Mouse (Mus musculus) intestine, embryonic 16.5 days (tissue): ENCODE measurements around the gene Copz1. TPM values are rescaled to one million over a fixed set of nuclear protein-coding genes. Genes with fewer than 3 reads are reported as not detected.
"Not testable (repeated sequence)": the region's sequence is repeated elsewhere in the genome, so short reads cannot be mapped to it uniquely, and the experiment has no call there.

Experiments used
- ATAC-seq: fragments of 200-750 bp; cut with Nextera tagmentation; 2 replicates; pipeline ENCODE4 v1.8.0; 2017; ENCODE audit warnings: moderate TSS enrichment, moderate library complexity
- H3K27ac ChIP-seq: fragments of 300-500 bp; sonication (generic); 2 replicates; pipeline ENCODE4 v1.5.1; 2014; ENCODE audit warnings: mild to moderate bottlenecking, low read length
- H3K27me3 ChIP-seq: fragments of 300-500 bp; sonication (generic); replicated peaks from 2 replicates; pipeline ENCODE4 v1.6.1; 2014; ENCODE audit warnings: low read length, control low read depth, mixed read lengths; ENCODE audit not compliant: control insufficient read depth, insufficient read depth
- H3K36me3 ChIP-seq: fragments of 300-500 bp; sonication (generic); 2 replicates; pipeline ENCODE4 v1.6.1; 2014; ENCODE audit warnings: low read length, control low read depth; ENCODE audit not compliant: control insufficient read depth, insufficient read depth
- H3K4me1 ChIP-seq: fragments of 300-500 bp; sonication (generic); 2 replicates; pipeline ENCODE4 v1.6.1; 2014; ENCODE audit warnings: low read length, control low read depth, mixed read lengths; ENCODE audit not compliant: control insufficient read depth, insufficient read depth
- H3K4me2 ChIP-seq: fragments of 300-500 bp; sonication (generic); 2 replicates; pipeline ENCODE4 v1.6.1; 2014; ENCODE audit warnings: low read depth, low read length, control low read depth
- H3K4me3 ChIP-seq: fragments of 300-500 bp; sonication (generic); 2 replicates; pipeline ENCODE4 v1.5.1; 2014; ENCODE audit warnings: mild to moderate bottlenecking, low read length
- H3K9ac ChIP-seq: fragments of 300-500 bp; sonication (generic); 2 replicates; pipeline ENCODE4 v1.6.1; 2014; ENCODE audit warnings: low read depth, low read length
- H3K9me3 ChIP-seq: fragments of 300-500 bp; sonication (generic); 2 replicates; pipeline ENCODE4 v1.6.1; 2016; ENCODE audit warnings: low read length, control low read depth; ENCODE audit not compliant: control insufficient read depth
- WGBS: fragments of 180-500 bp; shearing (Covaris S2); extraction: QIAGEN DNeasy Blood & Tissue Kit; methylation state at CpG from one replicate; pipeline ENCODE4 v1.1.7; 2014; 5-methylcytosine and 5-hydroxymethylcytosine counted together
- polyA plus RNA-seq: library from polyadenylated mRNA; unstranded; fragments of >200 nt; fragmentation: Nextera tagmentation; extraction: Ambion mirVana; gene quantifications from 2 replicates; pipeline ENCODE4 v1.2.1, GENCODE M21; 2015

Gene Copz1
- polyA plus RNA-seq, 1 experiment from 2014 or later, result 297 TPM

GRCm38 (mm10) chr15:103264794-103265193, 7.7 kb upstream of the Copz1 start:
- Histone ChIP-seq H3K9me3 (no peaks in the 10 kb centered on the region), H3K27ac (no peak overlapping the region), H3K36me3 (no peaks in the 10 kb centered on the region), H3K4me3 (no peak overlapping the region), H3K4me2 (no peak overlapping the region), H3K4me1 (no peaks in the 10 kb centered on the region), H3K9ac (no peak overlapping the region), H3K27me3 (no peaks in the 10 kb centered on the region)
- 90% methylated on average over 2 of the region's 2 CpGs for WGBS
- no peak for ATAC-seq

GRCm38 (mm10) chr15:103268903-103269302, 3.6 kb upstream of the Copz1 start:
- Histone ChIP-seq H3K4me1 (peaks cover 2% of the 10 kb centered on the region; the same call in 1 of the 2 replicates), H3K36me3 (no peaks in the 10 kb centered on the region), H3K4me2 (no peak overlapping the region), H3K27me3 (no peaks in the 10 kb centered on the region), H3K27ac (no peak overlapping the region), H3K9me3 (no peaks in the 10 kb centered on the region), H3K9ac (no peak overlapping the region), H3K4me3 (no peak overlapping the region)
- ATAC-seq, result no peak
- 74% methylated on average over 4 of the region's 4 CpGs for WGBS

GRCm38 (mm10) chr15:103275943-103276342, 3.4 kb downstream of the Copz1 start:
- H3K4me2 ChIP-seq, H3K27me3 ChIP-seq, H3K4me3 ChIP-seq, H3K9me3 ChIP-seq, H3K27ac ChIP-seq, H3K9ac ChIP-seq, H3K36me3 ChIP-seq, ATAC-seq: not testable (repeated sequence)
- WGBS, result 79% methylated on average over 3 of the region's 3 CpGs
- H3K4me1 ChIP-seq, result peaks cover 29% of the 10 kb centered on the region

GRCm38 (mm10) chr15:103277949-103278348, 5.4 kb downstream of the Copz1 start:
- no peak for ATAC-seq
- Histone ChIP-seq H3K9me3 (no peaks in the 10 kb centered on the region), H3K4me3 (no peak overlapping the region), H3K27ac (peak overlapping the region; percentile 56; the same call in 1 of the 2 replicates), H3K36me3 (no peaks in the 10 kb centered on the region), H3K4me1 (peaks cover 29% of the 10 kb centered on the region), H3K4me2 (no peak overlapping the region), H3K9ac (0 out of 2 replicates have a peak overlapping the region, but pooled peaks have one; percentile 11), H3K27me3 (no peaks in the 10 kb centered on the region)
- WGBS, result 42% methylated on average over 7 of the region's 7 CpGs

- H3K4me2 ChIP-seq, result no peak overlapping the region
- H3K4me1 ChIP-seq, result peaks cover 22% of the 10 kb centered on the region
- WGBS, result 63% methylated on average over 3 of the region's 3 CpGs
- H3K27me3 ChIP-seq, result no peaks in the 10 kb centered on the region
- no peak for ATAC-seq
- no peaks in the 10 kb centered on the region for H3K9me3 ChIP-seq
- no peak overlapping the region for H3K27ac ChIP-seq
- no peak overlapping the region for H3K4me3 ChIP-seq
- H3K9ac ChIP-seq, result no peak overlapping the region
- no peaks in the 10 kb centered on the region for H3K36me3 ChIP-seq
These were observed 7.2 kb downstream of the Copz1 start for GRCm38 (mm10) chr15:103279750-103280149.

- no peak overlapping the region for H3K4me3 ChIP-seq
- no peak overlapping the region for H3K9ac ChIP-seq
- ATAC-seq, result peak; percentile 87
- no peaks in the 10 kb centered on the region for H3K36me3 ChIP-seq
- H3K27me3 ChIP-seq, result no peaks in the 10 kb centered on the region
- H3K27ac ChIP-seq, result peak overlapping the region; percentile 65
- H3K9me3 ChIP-seq, result no peaks in the 10 kb centered on the region
- WGBS, result 43% methylated on average over 3 of the region's 3 CpGs
- peaks cover 29% of the 10 kb centered on the region for H3K4me1 ChIP-seq
- H3K4me2 ChIP-seq, result no peak overlapping the region
These were observed 8.4 kb downstream of the Copz1 start for GRCm38 (mm10) chr15:103280817-103281464.

GRCm38 (mm10) chr15:103281465-103282205, 9.1 kb downstream of the Copz1 start:
- 67% methylated on average over 3 of the region's 3 CpGs for WGBS
- no peak overlapping the region for H3K9ac ChIP-seq
- peaks cover 27% of the 10 kb centered on the region for H3K4me1 ChIP-seq
- H3K9me3 ChIP-seq, result no peaks in the 10 kb centered on the region
- H3K27ac ChIP-seq, result peak overlapping the region; percentile 45
- no peaks in the 10 kb centered on the region for H3K27me3 ChIP-seq
- no peak; the same call in 1 of the 2 replicates for ATAC-seq
- H3K4me3 ChIP-seq, result no peak overlapping the region
- H3K36me3 ChIP-seq, result no peaks in the 10 kb centered on the region
- H3K4me2 ChIP-seq, result no peak overlapping the region

GRCm38 (mm10) chr15:103284066-103284465, 11.6 kb downstream of the Copz1 start:
- WGBS, result 64% methylated on average over 3 of the region's 3 CpGs
- Histone ChIP-seq H3K36me3 (no peaks in the 10 kb centered on the region; the same call in 1 of the 2 replicates), H3K27ac (no peak overlapping the region), H3K4me3 (no peak overlapping the region), H3K4me1 (peaks cover 10% of the 10 kb centered on the region; the same call in 1 of the 2 replicates), H3K4me2 (no peak overlapping the region), H3K9me3 (no peaks in the 10 kb centered on the region), H3K27me3 (no peaks in the 10 kb centered on the region), H3K9ac (no peak overlapping the region)
- no peak for ATAC-seq

GRCm38 (mm10) chr15:103284647-103285046, 12.1 kb downstream of the Copz1 start:
- no peaks in the 10 kb centered on the region; the same call in 1 of the 2 replicates for H3K36me3 ChIP-seq
- H3K27me3 ChIP-seq, result no peaks in the 10 kb centered on the region
- ATAC-seq, result no peak
- 34% methylated on average over 2 of the region's 2 CpGs for WGBS
- no peaks in the 10 kb centered on the region for H3K9me3 ChIP-seq
- H3K4me1 ChIP-seq, result peaks cover 12% of the 10 kb centered on the region; the same call in 1 of the 2 replicates
- no peak overlapping the region for H3K4me3 ChIP-seq
- H3K4me2 ChIP-seq, result no peak overlapping the region
- H3K9ac ChIP-seq, result no peak overlapping the region
- H3K27ac ChIP-seq, result no peak overlapping the region
